Mouse (Mus musculus): ENCODE measurements around the gene Afg1l.

DNA sequence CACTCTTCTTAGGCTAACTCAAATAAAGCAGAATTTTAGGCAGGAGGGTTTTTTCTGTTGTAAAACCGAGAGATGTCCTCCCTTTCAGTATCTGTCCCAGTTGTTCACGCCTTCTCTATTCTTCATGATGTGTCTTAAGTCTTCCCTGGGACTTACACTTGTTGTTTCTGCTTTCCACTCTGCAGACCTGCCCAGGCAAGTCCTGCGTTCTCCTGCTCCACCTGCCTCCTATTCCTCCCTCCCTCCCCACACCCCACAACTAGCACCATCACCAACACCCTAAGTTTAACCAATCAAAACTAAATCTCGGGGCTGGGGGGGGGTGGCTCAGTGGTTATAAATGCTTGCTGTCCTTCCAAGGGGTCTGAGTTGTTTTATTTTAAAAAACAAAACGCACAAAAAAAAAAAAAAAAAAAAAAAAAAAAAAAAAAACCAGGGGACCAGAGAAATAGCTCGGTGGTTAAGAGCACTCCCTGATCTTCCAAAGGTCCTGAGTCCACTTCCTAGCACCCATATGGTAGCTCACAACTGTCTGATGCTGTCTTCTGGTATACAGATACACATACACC, 3.3 kb downstream of the Afg1l start:
- TF ChIP-seq CTCF (IDR thresholded peaks at IDR 0.05; ENCODE audit: control insufficient read depth, insufficient read depth, low read length) (no peak), POLR2A (IDR thresholded peaks at IDR 0.05; ENCODE audit: borderline replicate concordance, control insufficient read depth, low read depth, low read length) (no peak)
